Mouse (Mus musculus) small intestine, adult 2 months (tissue): Measurements from ENCODE around the gene Ccdc93. TPM values are rescaled to one million over a fixed set of nuclear protein-coding genes. Genes with fewer than 3 reads are reported as not detected.

Source experiments
- H3K27ac ChIP-seq: fragments of 200-500 bp; 2 replicates; pipeline ENCODE4 v1.5.1; 2012; ENCODE audit warnings: low read depth, low read length, control low read depth, inconsistent platforms; ENCODE audit not compliant: insufficient read depth
- H3K27me3 ChIP-seq: fragments of 200-500 bp; 2 replicates; pipeline ENCODE4 v1.6.1; 2012; ENCODE audit warnings: mild to moderate bottlenecking, moderate library complexity, low read length, inconsistent platforms; ENCODE audit not compliant: control insufficient read depth, insufficient read depth
- H3K36me3 ChIP-seq: fragments of 200-500 bp; 2 replicates; pipeline ENCODE4 v1.6.1; 2012; ENCODE audit warnings: mild to moderate bottlenecking, low read length, control low read depth, inconsistent platforms; ENCODE audit not compliant: control insufficient read depth, insufficient read depth
- H3K4me1 ChIP-seq: fragments of 200-500 bp; 2 replicates; pipeline ENCODE4 v1.6.1; 2012; ENCODE audit warnings: low read length, inconsistent platforms, mixed read lengths; ENCODE audit not compliant: control insufficient read depth, insufficient read depth, insufficient read length
- H3K4me3 ChIP-seq: fragments of 200-500 bp; 2 replicates; pipeline ENCODE4 v1.5.1; 2012; ENCODE audit warnings: low read depth, mild to moderate bottlenecking, control low read depth, inconsistent platforms, low read length, moderate library complexity
- CTCF ChIP-seq: fragments of 200-500 bp; IDR thresholded peaks from 2 replicates; pipeline ENCODE4 v1.5.1; 2012; ENCODE audit warnings: low read depth, mild to moderate bottlenecking, control low read depth, inconsistent platforms, low read length, moderate library complexity, mixed read lengths; ENCODE audit not compliant: insufficient replicate concordance, insufficient read length; ENCODE audit errors: extremely low read depth
- POLR2A ChIP-seq: fragments of 200-500 bp; IDR thresholded peaks from 2 replicates; pipeline ENCODE4 v1.6.1; 2012; ENCODE audit warnings: low read depth, mild to moderate bottlenecking, control low read depth, inconsistent platforms, low read length, moderate library complexity
- WGBS: fragments of 180-500 bp; shearing (Covaris S2); methylation state at CpG from one replicate; pipeline ENCODE4 v1.1.7; 2018; 5-methylcytosine and 5-hydroxymethylcytosine counted together
- polyA plus RNA-seq: library from polyadenylated mRNA; depleted of rRNA; stranded (reverse); fragments of >200 nt; gene quantifications from 2 replicates; pipeline ENCODE4 v1.2.3, GENCODE M21; 2012; rRNA removed

Gene Ccdc93
- polyA plus RNA-seq, 1 experiment = 5.4 TPM

DNA sequence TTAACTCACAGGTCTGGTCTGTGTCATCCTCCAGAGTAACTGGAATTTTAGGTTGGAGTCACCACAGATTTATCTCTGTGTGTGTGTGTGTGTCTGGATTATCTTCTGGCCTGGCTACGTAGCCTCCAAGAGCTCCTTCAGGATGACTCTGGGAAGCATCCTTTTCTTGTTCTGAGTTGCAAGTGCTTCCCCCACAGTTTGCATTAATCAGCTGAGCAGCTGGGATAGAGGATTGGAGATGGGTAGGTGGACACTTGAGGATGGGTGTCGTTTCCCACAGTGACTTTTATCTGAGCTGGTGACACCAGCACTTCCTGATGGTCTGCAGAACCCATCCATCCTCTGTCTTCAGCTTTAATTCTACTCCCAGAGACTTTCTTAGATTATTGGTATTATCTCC, 116.0 kb downstream of the Ccdc93 start:
- H3K4me1 ChIP-seq = no peaks in the 10 kb centered on the region
- H3K27me3 ChIP-seq = no peaks in the 10 kb centered on the region
- no peak overlapping the region for H3K27ac ChIP-seq
- no peaks in the 10 kb centered on the region for H3K36me3 ChIP-seq
- TF ChIP-seq POLR2A = no peak
- no peak for TF ChIP-seq CTCF
- 70% methylated on average over 2 of the region's 2 CpGs for WGBS
- no peak overlapping the region for H3K4me3 ChIP-seq

DNA sequence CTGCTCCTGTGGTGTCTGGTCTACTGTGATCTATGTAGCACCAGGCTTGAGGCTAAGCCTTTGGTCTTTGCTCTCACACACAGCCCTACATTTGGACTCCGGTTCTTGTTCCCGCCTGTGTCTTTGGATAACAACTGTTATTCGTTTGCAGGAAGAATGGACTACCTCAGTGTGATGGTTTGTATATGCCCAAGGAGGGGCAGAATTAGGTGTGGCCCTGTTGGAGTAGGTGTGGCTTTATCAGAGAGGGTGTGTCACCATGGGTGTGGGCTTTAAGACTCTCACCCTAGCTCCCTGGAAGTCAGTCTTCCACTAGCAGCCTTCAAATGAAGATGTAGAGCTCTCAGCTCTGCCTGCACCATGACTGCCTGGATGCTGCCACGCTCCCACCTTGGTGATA, 117.8 kb downstream of the Ccdc93 start:
- Histone ChIP-seq H3K27ac (no peak overlapping the region), H3K27me3 (no peaks in the 10 kb centered on the region), H3K36me3 (peaks cover 11% of the 10 kb centered on the region), H3K4me3 (no peak overlapping the region), H3K4me1 (no peaks in the 10 kb centered on the region)
- 74% methylated on average over 4 of the region's 4 CpGs for WGBS
- no peak for TF ChIP-seq CTCF
- TF ChIP-seq POLR2A = no peak

DNA sequence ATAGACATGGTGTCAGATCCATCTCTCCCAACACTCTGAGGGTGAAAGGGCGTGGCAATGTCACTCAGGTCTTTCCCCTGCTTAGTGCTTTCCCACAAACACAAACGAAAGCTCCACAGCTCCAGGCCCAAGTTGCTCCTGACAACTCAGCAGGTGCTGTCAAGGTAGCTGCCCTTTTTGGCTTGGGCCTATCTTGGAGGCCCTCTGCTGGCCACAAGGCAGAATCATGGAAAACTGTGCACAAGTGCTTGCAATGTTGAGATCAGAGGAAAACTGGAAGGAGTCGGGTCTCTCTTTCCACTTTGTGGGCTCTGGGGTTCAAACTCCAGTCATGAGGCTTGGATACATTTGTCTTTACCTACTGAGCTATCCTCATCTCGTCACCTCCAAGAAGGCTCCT, 118.6 kb downstream of the Ccdc93 start:
- Histone ChIP-seq H3K4me3 (no peak overlapping the region), H3K27me3 (no peaks in the 10 kb centered on the region), H3K4me1 (no peaks in the 10 kb centered on the region), H3K27ac (no peak overlapping the region), H3K36me3 (peaks cover 12% of the 10 kb centered on the region)
- 74% methylated on average over 4 of the region's 4 CpGs for WGBS
- TF ChIP-seq CTCF (no peak), POLR2A (no peak)

DNA sequence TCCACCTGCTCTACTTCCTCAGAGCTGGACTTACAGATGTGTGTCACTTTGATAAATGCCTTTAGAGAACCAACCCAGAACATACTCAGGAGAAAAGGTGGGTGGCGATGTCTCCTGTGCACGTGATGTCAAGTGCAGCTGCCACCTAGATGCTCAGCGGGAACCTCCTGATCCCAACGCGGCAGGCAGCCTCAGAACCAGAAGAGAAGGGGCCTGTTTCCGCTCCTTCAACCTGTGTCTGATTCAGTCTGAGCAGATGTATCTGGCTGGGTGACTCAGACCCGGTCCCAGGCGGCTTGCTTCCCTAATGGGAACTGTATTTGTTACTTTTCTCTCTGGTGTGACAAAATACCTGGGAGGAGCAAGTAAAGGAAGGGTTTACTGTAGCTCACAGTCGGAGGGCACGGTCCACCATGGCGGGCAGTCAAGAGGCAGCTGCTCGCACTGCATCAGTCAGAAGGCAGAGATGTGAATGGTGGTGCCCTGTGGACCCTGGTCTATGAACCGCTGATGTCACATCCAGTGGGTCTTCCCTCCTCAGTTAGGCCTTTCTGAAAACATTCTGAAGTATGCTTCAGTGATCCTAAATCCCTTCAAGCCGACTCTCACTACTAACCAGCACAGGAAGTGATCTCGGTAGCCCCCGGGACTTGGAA, 120.1 kb downstream of the Ccdc93 start:
- Histone ChIP-seq H3K27me3 (no peaks in the 10 kb centered on the region), H3K36me3 (peaks cover 23% of the 10 kb centered on the region), H3K4me1 (no peaks in the 10 kb centered on the region), H3K27ac (no peak overlapping the region), H3K4me3 (no peak overlapping the region)
- 85% methylated on average over 16 of the region's 16 CpGs for WGBS
- TF ChIP-seq CTCF = no peak
- no peak for TF ChIP-seq POLR2A

DNA sequence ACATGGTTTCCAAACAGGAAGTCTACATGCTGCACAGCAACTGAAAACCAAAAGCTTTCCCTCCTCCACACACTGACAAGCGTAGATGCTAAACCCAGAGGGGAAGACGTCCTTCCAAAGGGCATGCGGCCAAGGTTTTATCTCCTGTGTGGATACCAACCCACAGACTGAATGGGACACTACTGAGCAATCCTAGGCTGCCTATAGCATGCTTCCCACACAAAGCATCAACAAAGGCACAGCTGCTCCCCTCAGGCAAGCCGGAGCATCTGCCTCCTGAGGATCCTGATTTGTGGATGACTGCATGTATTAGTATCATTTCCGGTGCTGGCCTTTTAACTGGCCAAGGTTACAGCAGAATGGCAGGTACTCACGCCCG, 120.6 kb downstream of the Ccdc93 start:
- no peaks in the 10 kb centered on the region for H3K4me1 ChIP-seq
- H3K27me3 ChIP-seq = no peaks in the 10 kb centered on the region
- TF ChIP-seq POLR2A = no peak
- no peak for TF ChIP-seq CTCF
- no peak overlapping the region for H3K27ac ChIP-seq
- no peak overlapping the region for H3K4me3 ChIP-seq
- H3K36me3 ChIP-seq = peaks cover 27% of the 10 kb centered on the region
- WGBS = 84% methylated on average over 7 of the region's 7 CpGs

Other genes starting within 250 kb of the Ccdc93 start
- gene Insig2, start 98.5 kb upstream of the Ccdc93 start, polyA plus RNA-seq = 11.2 and 26.9 TPM in 2 replicates
- gene Htr5b, start 97.4 kb downstream of the Ccdc93 start, polyA plus RNA-seq = not detected in 2 replicates
- 4.1 and 10.1 TPM in 2 replicates for gene Ddx18, start 136.9 kb downstream of the Ccdc93 start, polyA plus RNA-seq